Mouse (Mus musculus) liver, embryonic 11.5 days (tissue): ENCODE measurements around the gene Fam186b. TPM values are rescaled to one million over a fixed set of nuclear protein-coding genes. Genes with fewer than 3 reads are reported as not detected.

Experiments
- ATAC-seq: fragments of 200-750 bp; cut with Nextera tagmentation; replicated peaks from 2 replicates; pipeline ENCODE4 v1.8.0; 2017; ENCODE audit warnings: moderate number of reproducible peaks, mild to moderate bottlenecking, moderate TSS enrichment, moderate library complexity; ENCODE audit not compliant: low FRiP score
- DNase-seq: peaks from one replicate; pipeline ENCODE4 v3.0.0-alpha.2; 2017; ENCODE audit warnings: low spot score
- H3K27ac ChIP-seq: fragments of 300-500 bp; sonication (generic); 2 replicates; pipeline ENCODE4 v1.5.1; 2014; ENCODE audit warnings: mild to moderate bottlenecking, low read depth, low read length, control low read depth
- H3K27me3 ChIP-seq: fragments of 300-500 bp; sonication (generic); replicated peaks from 2 replicates; pipeline ENCODE4 v1.6.1; 2014; ENCODE audit warnings: low read length, mixed read lengths; ENCODE audit not compliant: control insufficient read depth, insufficient read depth
- H3K36me3 ChIP-seq: fragments of 300-500 bp; sonication (generic); 2 replicates; pipeline ENCODE4 v1.6.1; 2014; ENCODE audit warnings: mild to moderate bottlenecking, low read length, moderate library complexity, mixed read lengths; ENCODE audit not compliant: control insufficient read depth, insufficient read depth
- H3K4me1 ChIP-seq: fragments of 300-500 bp; sonication (generic); replicated peaks from 2 replicates; pipeline ENCODE4 v1.6.1; 2014; ENCODE audit warnings: low read length, mixed read lengths; ENCODE audit not compliant: control insufficient read depth, insufficient read depth
- H3K4me2 ChIP-seq: fragments of 300-500 bp; sonication (generic); 2 replicates; pipeline ENCODE4 v1.6.1; 2014; ENCODE audit warnings: mild to moderate bottlenecking, control low read depth, moderate library complexity
- H3K4me3 ChIP-seq: fragments of 300-500 bp; sonication (generic); 2 replicates; pipeline ENCODE4 v1.5.1; 2014; ENCODE audit warnings: low read depth, low read length, control low read depth
- H3K9ac ChIP-seq: fragments of 300-500 bp; sonication (generic); 2 replicates; pipeline ENCODE4 v1.6.1; 2014; ENCODE audit warnings: low read depth, low read length, control low read depth
- H3K9me3 ChIP-seq: fragments of 300-500 bp; sonication (generic); 2 replicates; pipeline ENCODE4 v1.6.1; 2016; ENCODE audit warnings: low read length, inconsistent platforms, mixed read lengths; ENCODE audit not compliant: control insufficient read depth
- WGBS: fragments of 180-500 bp; shearing (Covaris S2); extraction: QIAGEN DNeasy Blood & Tissue Kit; methylation state at CpG from one replicate; pipeline ENCODE4 v1.1.7; 2014; 5-methylcytosine and 5-hydroxymethylcytosine counted together
- polyA plus RNA-seq: library from polyadenylated mRNA; unstranded; fragments of >200 nt; fragmentation: Nextera tagmentation; extraction: Ambion mirVana; gene quantifications from 2 replicates; pipeline ENCODE4 v1.2.1, GENCODE M21; 2014

Gene Fam186b
- polyA plus RNA-seq, 1 experiment from 2014 or later: 0.08 TPM

DNA sequence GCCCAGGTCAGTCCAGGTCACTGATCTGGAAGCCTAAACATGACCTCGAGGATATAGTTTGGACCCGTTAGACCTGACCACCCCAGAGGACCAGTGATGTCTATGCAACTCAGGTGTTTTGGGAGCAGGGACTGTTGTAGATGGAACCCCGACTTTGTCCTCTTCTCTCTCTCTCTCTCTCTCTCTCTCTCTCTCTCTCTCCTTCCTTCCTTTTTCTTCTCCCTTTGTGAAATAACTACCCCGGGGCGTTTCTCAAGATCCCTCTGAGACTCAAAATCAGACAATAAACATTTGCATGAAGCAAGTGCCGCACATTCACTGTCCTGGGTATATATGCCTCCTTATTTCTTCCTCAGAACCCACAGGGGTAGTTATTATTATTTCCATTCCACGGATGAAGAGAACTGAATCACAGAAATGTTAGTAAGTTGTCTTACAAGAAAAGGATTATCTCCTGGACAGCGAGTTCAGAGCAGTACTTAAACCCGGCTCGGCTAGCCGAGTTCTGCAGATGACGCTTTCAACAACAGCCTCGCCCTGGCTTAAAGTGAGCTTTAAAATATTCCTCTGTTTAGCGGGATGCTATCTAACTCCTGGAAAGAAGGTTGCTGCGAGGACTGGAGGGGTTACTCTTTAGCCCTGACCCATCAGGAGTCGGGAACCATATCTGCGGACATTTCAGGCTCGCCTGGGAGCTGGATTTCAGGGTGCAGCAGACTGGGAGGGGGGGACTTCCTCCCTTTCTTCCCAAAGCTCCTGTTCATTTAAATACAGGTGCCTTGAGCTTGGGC is 72.7 kb downstream of the Fam186b start:
- Histone ChIP-seq H3K4me2 (peak overlapping the region; percentile 72), H3K36me3 (no peaks in the 10 kb centered on the region), H3K9me3 (no peaks in the 10 kb centered on the region), H3K9ac (no peak overlapping the region), H3K27ac (no peak overlapping the region), H3K27me3 (peaks cover 87% of the 10 kb centered on the region), H3K4me1 (peaks cover 13% of the 10 kb centered on the region), H3K4me3 (peak overlapping the region; percentile 54)
- ATAC-seq (no peak), DNase-seq (no peak)
- WGBS: 11% methylated on average over 18 of the region's 18 CpGs

DNA sequence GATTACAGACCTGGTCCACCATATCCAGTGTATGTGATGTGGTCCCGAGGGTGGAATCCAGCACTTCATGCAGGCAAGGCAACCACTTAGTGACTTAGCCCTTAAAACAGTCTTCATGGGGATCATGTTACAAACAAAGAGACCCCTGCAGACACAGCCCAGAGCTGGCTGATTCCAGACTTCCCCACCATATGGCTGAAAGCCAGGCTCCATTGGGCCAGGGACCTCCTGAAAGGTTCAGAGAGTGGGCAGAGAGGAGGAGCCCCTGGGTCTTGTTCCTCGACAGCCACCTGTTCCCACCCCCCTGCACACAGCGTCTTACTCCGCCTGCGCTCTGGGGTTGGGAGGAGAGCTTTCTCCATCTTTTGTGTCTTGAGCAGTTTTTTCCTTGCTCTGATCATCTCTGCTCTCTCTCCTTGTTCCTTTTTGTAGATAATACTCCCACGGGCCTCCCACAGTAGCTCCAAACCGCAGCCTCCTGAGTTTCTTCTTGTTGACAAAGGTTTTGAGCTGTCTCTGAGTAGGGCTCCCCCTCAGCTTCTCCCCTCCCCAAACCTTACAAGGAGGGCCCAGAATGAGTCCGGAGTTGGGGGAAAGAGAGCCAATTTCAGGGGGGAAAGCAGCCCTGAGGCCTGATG is 74.3 kb downstream of the Fam186b start:
- 18% methylated on average over 8 of the region's 8 CpGs for WGBS
- H3K9ac ChIP-seq: no peak overlapping the region
- peaks cover 13% of the 10 kb centered on the region for H3K4me1 ChIP-seq
- H3K27ac ChIP-seq: no peak overlapping the region
- H3K27me3 ChIP-seq: peaks cover 72% of the 10 kb centered on the region
- H3K4me3 ChIP-seq: no peak overlapping the region
- no peaks in the 10 kb centered on the region for H3K36me3 ChIP-seq
- H3K4me2 ChIP-seq: no peak overlapping the region
- no peak for ATAC-seq
- H3K9me3 ChIP-seq: no peaks in the 10 kb centered on the region
- DNase-seq: no peak

Other genes with a start within 250 kb of the Fam186b start
- 0.36 and 0.90 TPM in 2 replicates for gene Prph, start 240.7 kb downstream of the Fam186b start, polyA plus RNA-seq
- gene Troap, start 221.3 kb downstream of the Fam186b start, polyA plus RNA-seq: 26.5 and 27.8 TPM in 2 replicates
- 0.25 TPM in 1 of 2 replicates, not detected in the other for gene C1ql4, start 208.1 kb downstream of the Fam186b start, polyA plus RNA-seq
- 17.1 and 19.8 TPM in 2 replicates for gene Dnajc22, start 202.7 kb downstream of the Fam186b start, polyA plus RNA-seq
- 32.9 and 35.0 TPM in 2 replicates for gene Spats2, start 170.0 kb downstream of the Fam186b start, polyA plus RNA-seq
- 0.15 TPM in 1 of 2 replicates, not detected in the other for gene Kcnh3, start 71.0 kb downstream of the Fam186b start, polyA plus RNA-seq
- 113 and 123 TPM in 2 replicates for gene Mcrs1, start 43.9 kb downstream of the Fam186b start, polyA plus RNA-seq
- 27.7 and 30.5 TPM in 2 replicates for gene Prpf40b, start 801 bp downstream of the Fam186b start, polyA plus RNA-seq
- gene Fmnl3, start 74.6 kb upstream of the Fam186b start, polyA plus RNA-seq: 12.8 and 13.3 TPM in 2 replicates
- 256 and 273 TPM in 2 replicates for gene Tmbim6, start 97.0 kb upstream of the Fam186b start, polyA plus RNA-seq
- 5.6 and 6.0 TPM in 2 replicates for gene Nckap5l, start 161.9 kb upstream of the Fam186b start, polyA plus RNA-seq
- gene Bcdin3d, start 178.8 kb upstream of the Fam186b start, polyA plus RNA-seq: 10.5 and 12.1 TPM in 2 replicates
- gene Faim2, start 232.3 kb upstream of the Fam186b start, polyA plus RNA-seq: 0.19 and 0.22 TPM in 2 replicates